Mouse (Mus musculus) lung, adult 2 months (tissue): Measurements from ENCODE around the gene Lpar3. TPM values are rescaled to one million over a fixed set of nuclear protein-coding genes. Genes with fewer than 3 reads are reported as not detected.

Experiments used
- DNase-seq: peaks from one replicate; pipeline ENCODE4 v3.0.0; 2022
- H3K4me1 ChIP-seq: fragments of 200-500 bp; 2 replicates; pipeline ENCODE4 v1.6.1; 2011; ENCODE audit warnings: low read length; ENCODE audit not compliant: control insufficient read depth, insufficient read depth
- H3K4me3 ChIP-seq: fragments of 200-500 bp; replicated peaks from 2 replicates; pipeline ENCODE3; 2011; ENCODE audit warnings: low read depth, mild to moderate bottlenecking, control low read depth, low read length; ENCODE audit errors: extremely low read depth
- CTCF ChIP-seq: fragments of 200-500 bp; IDR thresholded peaks from 2 replicates; pipeline ENCODE4 v1.5.1; 2011; ENCODE audit warnings: mild to moderate bottlenecking, low read length, control low read depth; ENCODE audit not compliant: insufficient read depth
- POLR2A ChIP-seq: fragments of 200-500 bp; IDR thresholded peaks from 2 replicates; pipeline ENCODE4 v1.6.1; 2011; ENCODE audit warnings: low read depth, mild to moderate bottlenecking, control low read depth, low read length, borderline replicate concordance; ENCODE audit errors: extremely low read depth
- WGBS: fragments of 180-500 bp; shearing (Covaris S2); methylation state at CpG from one replicate; pipeline ENCODE4 v1.1.7; 2018; 5-methylcytosine and 5-hydroxymethylcytosine counted together
- polyA plus RNA-seq: library from polyadenylated mRNA; depleted of rRNA; stranded (reverse); fragments of >200 nt; gene quantifications from 2 replicates; pipeline ENCODE4 v1.2.3, GENCODE M21; 2012

The Lpar3 gene
- polyA plus RNA-seq, 1 experiment: 17.8 TPM

DNA sequence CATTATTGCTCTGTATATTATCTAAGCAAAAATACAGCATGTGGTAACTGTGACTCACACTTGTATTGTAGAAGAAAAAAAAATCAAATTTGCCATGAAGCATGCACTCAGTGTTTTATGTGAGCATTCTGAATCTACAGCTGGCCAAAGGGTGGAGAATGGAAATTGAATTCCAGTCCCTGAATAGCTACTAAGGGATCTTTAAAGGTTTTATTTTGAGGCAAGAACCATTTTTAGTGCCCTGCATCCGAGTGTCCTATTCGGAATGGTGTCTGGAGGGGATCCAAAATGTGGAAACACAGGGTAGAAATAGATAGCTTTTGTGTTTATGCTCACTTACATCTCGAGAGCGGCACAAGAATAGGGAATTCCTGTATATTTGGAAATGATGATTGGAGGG lies 65.4 kb downstream of the Lpar3 start:
- WGBS: 65% methylated on average over 4 of the region's 4 CpGs
- no peak for DNase-seq
- TF ChIP-seq CTCF (no peak), POLR2A (no peak)

DNA sequence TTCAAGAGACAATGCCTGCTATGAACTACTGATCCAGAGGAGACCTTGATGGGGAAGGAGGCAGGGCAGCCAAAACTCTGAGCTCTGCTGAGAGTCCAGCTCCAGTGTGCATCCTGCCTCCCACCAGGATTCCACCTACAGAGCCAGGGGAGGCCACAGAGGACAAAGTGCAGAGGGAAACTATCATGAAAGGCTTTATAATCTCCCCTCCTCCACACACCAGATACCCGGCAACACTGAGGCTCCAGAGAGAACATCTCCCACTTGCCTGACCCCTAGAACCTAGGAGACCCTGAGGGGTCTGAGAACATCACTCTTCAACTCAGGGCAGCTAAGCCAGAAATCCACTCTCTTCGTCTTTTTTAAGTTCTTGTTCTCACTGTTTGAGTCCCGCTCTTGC lies 71.2 kb downstream of the Lpar3 start:
- DNase-seq: no peak
- WGBS: 69% methylated on average over 3 of the region's 3 CpGs
- H3K4me3 ChIP-seq: no peak overlapping the region
- H3K4me1 ChIP-seq: no peaks in the 10 kb centered on the region
- TF ChIP-seq CTCF (no peak), POLR2A (no peak)

More for the DNA sequence above, 65.4 kb downstream of the Lpar3 start:
- H3K4me1 ChIP-seq: no peaks in the 10 kb centered on the region; the same call in 1 of the 2 replicates
- H3K4me3 ChIP-seq: no peak overlapping the region

DNA sequence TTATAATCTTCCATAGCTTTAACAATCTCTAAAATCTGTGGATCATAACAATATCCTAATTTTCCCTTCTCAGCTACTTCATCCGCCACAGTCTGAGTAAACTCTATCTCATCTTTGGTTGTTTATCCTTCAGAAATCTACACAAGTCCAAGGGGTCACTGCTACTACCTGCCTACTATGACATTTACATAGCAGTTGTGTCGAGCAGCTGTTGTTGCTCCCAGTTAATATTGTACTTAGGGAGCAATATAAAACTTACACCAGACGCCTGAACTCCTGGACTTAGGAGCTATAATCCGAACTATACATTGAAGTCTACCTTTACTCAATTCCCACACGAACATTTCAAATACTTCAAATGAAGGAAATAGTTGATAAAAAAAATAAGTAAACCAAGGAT lies 71.8 kb downstream of the Lpar3 start:
- TF ChIP-seq POLR2A (no peak), CTCF (no peak)
- Histone ChIP-seq H3K4me1 (no peaks in the 10 kb centered on the region), H3K4me3 (no peak overlapping the region)
- no peak for DNase-seq
- WGBS: 71% methylated on average over 5 of the region's 5 CpGs

DNA sequence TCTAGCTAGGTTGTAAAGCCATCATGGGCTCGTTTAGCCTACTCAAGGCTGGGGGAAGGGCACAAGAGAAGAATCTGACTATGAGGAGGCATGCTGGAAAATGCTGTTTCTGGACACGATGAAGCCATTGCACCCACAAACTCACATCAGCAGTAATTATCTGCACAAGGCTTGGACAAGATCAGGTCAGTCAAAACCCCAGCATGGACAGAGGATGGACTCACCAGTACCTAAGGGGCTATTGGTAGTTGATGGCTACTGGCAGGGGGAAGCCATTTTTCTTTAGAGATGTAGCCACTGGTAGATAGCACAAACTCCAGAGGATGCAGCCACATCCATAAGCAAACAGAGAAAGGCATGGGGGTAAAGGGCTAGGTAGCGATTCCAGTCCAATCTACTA lies 81.7 kb downstream of the Lpar3 start:
- no peak for TF ChIP-seq POLR2A
- TF ChIP-seq CTCF: no peak
- DNase-seq: no peak
- WGBS: 80% methylated on average over 3 of the region's 3 CpGs
- Histone ChIP-seq H3K4me1 (no peaks in the 10 kb centered on the region; the same call in 1 of the 2 replicates), H3K4me3 (no peak overlapping the region)

DNA sequence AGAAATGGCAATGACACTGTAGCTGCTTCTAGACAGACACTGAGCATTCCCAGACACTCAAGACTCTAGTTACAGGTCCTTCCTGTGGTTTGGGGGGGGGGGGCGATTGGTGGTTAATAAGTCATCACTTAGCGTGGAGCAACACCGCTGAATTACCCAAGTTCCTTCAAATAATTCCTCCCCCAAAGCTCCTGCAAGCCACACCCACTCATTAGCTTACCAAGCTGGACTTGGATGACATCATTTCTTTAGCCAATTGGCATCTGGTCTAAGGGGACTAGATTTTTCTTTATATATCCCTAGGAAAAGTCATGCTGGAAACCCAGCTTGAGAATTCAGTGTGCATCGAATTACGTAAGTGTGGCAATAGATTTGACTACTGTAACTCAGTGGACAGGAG lies 82.4 kb downstream of the Lpar3 start:
- no peak for DNase-seq
- 72% methylated on average over 5 of the region's 5 CpGs for WGBS
- no peak for TF ChIP-seq CTCF
- no peak for TF ChIP-seq POLR2A
- Histone ChIP-seq H3K4me1 (no peaks in the 10 kb centered on the region; the same call in 1 of the 2 replicates), H3K4me3 (no peak overlapping the region)

DNA sequence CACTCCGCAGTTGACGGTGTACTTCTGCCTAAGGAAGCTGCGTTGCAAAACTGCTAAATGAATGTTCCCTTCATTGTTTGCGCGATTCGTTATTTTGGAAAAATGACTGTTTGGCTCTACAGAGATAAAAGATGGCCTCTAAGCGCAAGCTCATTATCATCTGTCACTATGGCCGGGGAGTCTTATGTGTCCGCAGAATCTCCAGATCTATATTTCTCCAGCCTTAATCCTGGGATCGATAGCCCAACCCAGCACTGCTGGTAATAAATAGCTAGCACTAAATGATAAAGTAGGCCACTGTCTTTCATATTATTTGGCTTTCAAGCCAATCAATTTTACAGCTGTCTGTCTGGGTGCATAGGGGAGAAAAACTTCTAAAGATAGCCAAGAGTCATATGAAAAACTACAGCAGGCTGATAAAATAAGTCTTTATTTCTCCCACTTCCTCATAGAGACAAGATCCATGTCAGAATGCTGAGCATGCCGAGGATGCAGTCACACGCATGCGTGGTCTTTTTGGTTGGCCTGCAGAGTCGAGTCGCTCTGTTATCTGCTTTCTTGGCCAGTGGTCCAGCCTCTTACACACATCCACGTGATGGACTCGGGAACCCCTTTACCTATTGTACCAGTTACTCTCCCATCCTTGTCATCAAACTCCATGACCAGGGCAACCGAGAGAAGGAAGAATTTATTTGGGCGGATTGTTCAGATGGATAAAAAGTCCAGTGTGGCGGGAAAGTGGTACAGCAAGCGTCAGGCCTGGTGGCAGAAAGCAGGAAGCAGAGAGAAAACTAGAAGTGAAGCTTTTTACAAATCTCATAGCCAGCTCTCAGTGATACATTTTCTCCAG lies 84.0 kb downstream of the Lpar3 start:
- H3K4me1 ChIP-seq: no peaks in the 10 kb centered on the region; the same call in 1 of the 2 replicates
- no peak for DNase-seq
- WGBS: 79% methylated on average over 21 of the region's 21 CpGs
- TF ChIP-seq POLR2A (no peak), CTCF (no peak)
- no peak overlapping the region for H3K4me3 ChIP-seq

DNA sequence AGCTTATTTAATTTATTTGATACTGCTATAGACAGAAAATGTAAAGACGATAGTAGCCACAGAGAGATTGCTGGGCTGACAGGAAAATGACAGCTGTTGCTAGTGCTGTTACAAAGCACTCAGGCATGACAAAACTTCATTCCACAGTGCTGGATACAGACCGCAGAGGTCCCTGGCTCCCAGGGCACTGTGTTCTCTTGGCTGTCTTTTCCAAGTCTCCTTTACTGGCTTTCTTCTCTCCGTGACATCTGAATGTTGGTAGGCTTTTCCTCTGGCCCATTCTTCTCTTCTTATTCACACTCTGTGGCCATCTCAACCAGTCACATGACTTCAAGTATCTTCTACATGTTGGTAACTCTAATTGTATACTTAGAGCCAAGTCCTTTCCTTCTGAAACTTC lies 86.6 kb downstream of the Lpar3 start:
- TF ChIP-seq POLR2A (no peak), CTCF (no peak)
- Histone ChIP-seq H3K4me3 (no peak overlapping the region), H3K4me1 (no peaks in the 10 kb centered on the region)
- WGBS: 74% methylated on average over 3 of the region's 3 CpGs
- no peak for DNase-seq

DNA sequence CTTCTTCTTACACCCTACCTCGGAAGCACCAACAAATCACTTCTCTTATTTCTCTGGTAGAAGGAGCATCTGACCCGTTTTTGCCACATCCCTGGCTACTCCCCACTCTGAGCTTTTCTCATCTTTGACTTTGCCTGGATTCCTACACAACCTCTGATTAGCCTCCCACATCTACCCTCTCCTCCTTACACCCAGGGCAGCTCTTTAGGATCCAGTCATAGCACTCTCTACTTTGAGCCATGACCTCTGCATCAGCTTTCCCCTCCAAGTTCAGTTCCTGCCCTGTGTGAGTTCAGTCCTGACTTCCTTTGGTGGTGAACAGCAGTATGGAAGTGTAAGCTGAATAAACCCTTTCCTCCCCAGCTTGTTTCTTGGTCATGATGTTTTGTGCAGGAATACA lies 87.1 kb downstream of the Lpar3 start:
- no peak for DNase-seq
- TF ChIP-seq CTCF (no peak), POLR2A (no peak)
- no peaks in the 10 kb centered on the region for H3K4me1 ChIP-seq
- H3K4me3 ChIP-seq: no peak overlapping the region
- 69% methylated on average over 2 of the region's 2 CpGs for WGBS

DNA sequence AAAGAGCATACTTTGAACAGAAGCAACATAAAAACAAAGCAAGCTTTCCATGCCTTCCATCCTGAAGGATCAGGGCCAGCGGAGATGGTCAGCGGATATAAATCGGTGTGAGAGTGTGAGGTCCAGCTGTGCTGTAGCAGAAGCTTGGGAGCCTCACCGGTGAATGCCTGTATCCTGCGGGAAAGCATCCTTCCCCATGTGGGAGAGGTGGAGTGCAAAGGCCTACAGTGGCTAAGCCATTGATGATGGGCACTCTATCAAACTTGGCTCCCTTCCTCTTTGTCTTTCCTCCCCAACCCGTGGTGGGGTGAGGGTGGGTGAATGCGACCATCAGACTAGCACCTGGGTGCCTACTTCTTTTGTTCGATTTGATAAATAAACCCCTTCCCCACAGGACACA lies 88.8 kb downstream of the Lpar3 start:
- WGBS: 74% methylated on average over 8 of the region's 8 CpGs
- Histone ChIP-seq H3K4me1 (no peaks in the 10 kb centered on the region), H3K4me3 (no peak overlapping the region)
- DNase-seq: no peak
- TF ChIP-seq POLR2A (no peak), CTCF (no peak)

DNA sequence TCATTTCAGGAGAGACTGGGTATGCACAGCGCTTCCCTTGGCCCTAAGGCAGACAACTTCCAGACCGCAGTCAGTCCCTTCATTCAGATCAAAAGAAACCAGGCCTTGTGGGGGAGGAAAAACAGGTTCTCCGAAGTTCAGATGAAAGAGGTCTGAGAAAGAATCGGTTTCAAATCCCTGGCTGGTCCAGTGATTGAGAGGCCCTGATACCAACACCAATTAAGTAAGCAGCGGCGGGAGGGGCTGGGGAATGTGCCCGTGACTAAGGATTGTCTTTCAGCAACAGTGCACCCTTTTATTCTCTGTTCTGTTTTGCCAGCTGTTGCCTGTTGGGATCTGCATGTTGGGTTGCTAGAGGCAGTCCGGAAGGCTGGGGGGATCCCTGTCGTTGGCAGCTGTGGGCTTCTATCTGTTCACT lies 90.4 kb downstream of the Lpar3 start:
- Histone ChIP-seq H3K4me3 (no peak overlapping the region), H3K4me1 (no peaks in the 10 kb centered on the region)
- WGBS: 41% methylated on average over 9 of the region's 9 CpGs
- no peak for DNase-seq
- no peak for TF ChIP-seq POLR2A
- TF ChIP-seq CTCF: no peak
